Mouse (Mus musculus) olfactory bulb, adult 2 months (tissue): ENCODE results near the gene Odf2.

Experiments used
- CTCF ChIP-seq: fragments of 200-500 bp; IDR thresholded peaks from 2 replicates; pipeline ENCODE4 v1.5.1; 2012; ENCODE audit warnings: low read depth, mild to moderate bottlenecking, low read length, moderate library complexity; ENCODE audit not compliant: insufficient read depth
- POLR2A ChIP-seq: fragments of 200-500 bp; IDR thresholded peaks from 2 replicates; pipeline ENCODE4 v1.6.1; 2012; ENCODE audit warnings: mild to moderate bottlenecking, low read depth, low read length, moderate library complexity; ENCODE audit not compliant: insufficient read depth

DNA sequence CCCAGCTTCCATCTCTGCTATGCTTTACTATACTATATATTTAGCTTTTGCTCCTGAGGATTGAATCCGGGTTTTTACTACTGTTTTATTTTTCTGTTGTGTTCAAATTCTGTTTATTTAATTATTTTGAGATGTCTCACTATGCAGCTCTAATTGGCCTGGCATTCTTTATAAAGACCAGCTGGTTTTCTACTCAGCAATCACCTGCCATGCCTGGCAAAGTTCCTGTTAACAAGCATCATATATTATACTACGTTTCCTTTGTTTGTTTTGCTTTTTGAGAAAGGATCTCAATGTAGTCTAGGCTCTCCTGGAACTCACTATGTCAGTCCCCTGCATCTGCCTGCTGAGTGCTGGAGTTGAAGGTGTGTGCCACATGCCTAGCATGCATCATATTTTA lies 8.3 kb downstream of the Odf2 start:
- TF ChIP-seq CTCF, result no peak
- no peak for TF ChIP-seq POLR2A
